In genomic region chr11:115858354-115858753, GRCm38 (mm10) we compare ENCODE assay signal across 9 mouse cellular contexts. TPM values are rescaled to one million over a fixed set of nuclear protein-coding genes. Genes with fewer than 3 reads are reported as not detected.
DNase-seq lines count a peak whose midpoint lies in the region; ATAC-seq and TF ChIP-seq lines count a peak whose summit lies in the region.
"Had no signal": no experiment of that assay in that cellular context is flagged by ENCODE, and none has a peak within 500 bp of the region (broad histone marks: within the 10 kb centered on the region; RNA-seq: fewer than 3 reads in every experiment).

Myo15b (plus strand) TSS chr11:115858406.

- H3K4me2 ChIP-seq in lung, embryonic 14.5 days: peak within 1 kb of the TSS; percentile 68
- peak within 1 kb of the TSS; percentile 52 for H3K4me2 ChIP-seq in forebrain, embryonic 12.5 days
- H3K4me2 ChIP-seq in limb, embryonic 12.5 days: peak within 1 kb of the TSS; percentile 63
- H3K4me2 ChIP-seq in neural tube, embryonic 15.5 days: peak within 1 kb of the TSS; percentile 51

- DNase-seq in lung, embryonic 14.5 days: no peak
- no peak for DNase-seq in lung, postnatal 4 days
- no peak for DNase-seq in right cerebral cortex, postnatal 25 days
- DNase-seq in cerebellum, postnatal 36 days: no peak
- DNase-seq: adrenal gland, postnatal 36 days had no signal

- no peaks in the 10 kb centered on the region for H3K9me3 ChIP-seq in lung, embryonic 14.5 days (ENCODE audit: low read depth, low read length)
- H3K9me3 ChIP-seq in forebrain, embryonic 12.5 days: no peaks in the 10 kb centered on the region
- H3K9me3 ChIP-seq in limb, embryonic 12.5 days: no peaks in the 10 kb centered on the region
- H3K9me3 ChIP-seq in neural tube, embryonic 15.5 days (replicated peaks): no peaks in the 10 kb centered on the region

- H3K36me3 ChIP-seq in lung, embryonic 14.5 days (ENCODE audit: insufficient read depth): 0 out of 2 replicates have a peak, but pooled peaks cover 9% of the 10 kb centered on the region
- no peaks in the 10 kb centered on the region for H3K36me3 ChIP-seq in forebrain, embryonic 12.5 days (replicated peaks)
- no peaks in the 10 kb centered on the region for H3K36me3 ChIP-seq in limb, embryonic 12.5 days
- no peaks in the 10 kb centered on the region for H3K36me3 ChIP-seq in neural tube, embryonic 15.5 days

- peaks cover 33% of the 10 kb centered on the region for H3K27me3 ChIP-seq in lung, embryonic 14.5 days (ENCODE audit: insufficient read depth, low read length)
- peaks cover 73% of the 10 kb centered on the region for H3K27me3 ChIP-seq in forebrain, embryonic 12.5 days
- peaks cover 72% of the 10 kb centered on the region for H3K27me3 ChIP-seq in limb, embryonic 12.5 days
- H3K27me3 ChIP-seq in neural tube, embryonic 15.5 days (replicated peaks): peaks cover 54% of the 10 kb centered on the region

- no peak for TF ChIP-seq CTCF in lung, embryonic 14.5 days (IDR thresholded peaks at IDR 0.05; ENCODE audit: low read depth)

- no peak within 1 kb of the TSS for H3K27ac ChIP-seq in lung, embryonic 14.5 days (ENCODE audit: low read depth)
- H3K27ac ChIP-seq in forebrain, embryonic 12.5 days: no peak within 1 kb of the TSS
- H3K27ac ChIP-seq in limb, embryonic 12.5 days: no peak within 1 kb of the TSS
- H3K27ac ChIP-seq in neural tube, embryonic 15.5 days (replicated peaks): no peak within 1 kb of the TSS

- 11% methylated on average over 27 of the region's 27 CpGs for WGBS in lung, embryonic 14.5 days
- WGBS in forebrain, embryonic 12.5 days: 11% methylated on average over 27 of the region's 27 CpGs
- WGBS in limb, embryonic 12.5 days: 12% methylated on average over 27 of the region's 27 CpGs
- WGBS in neural tube, embryonic 15.5 days: 13% methylated on average over 27 of the region's 27 CpGs

- no peaks in the 10 kb centered on the region for H3K4me1 ChIP-seq in lung, embryonic 14.5 days (ENCODE audit: insufficient read depth)
- H3K4me1 ChIP-seq in forebrain, embryonic 12.5 days: peaks cover 19% of the 10 kb centered on the region
- H3K4me1 ChIP-seq in limb, embryonic 12.5 days (replicated peaks): peaks cover 9% of the 10 kb centered on the region; the same call in 1 of the 2 replicates
- peaks cover 20% of the 10 kb centered on the region for H3K4me1 ChIP-seq in neural tube, embryonic 15.5 days

- peak within 1 kb of the TSS; percentile 42 for H3K4me3 ChIP-seq in lung, embryonic 14.5 days (ENCODE audit: low read depth, low read length)
- H3K4me3 ChIP-seq in forebrain, embryonic 12.5 days (replicated peaks): peak within 1 kb of the TSS; percentile 27
- H3K4me3 ChIP-seq in limb, embryonic 12.5 days (replicated peaks): peak within 1 kb of the TSS; percentile 42
- peak within 1 kb of the TSS; percentile 25 for H3K4me3 ChIP-seq in neural tube, embryonic 15.5 days (replicated peaks)

- ATAC-seq in lung, embryonic 14.5 days (ENCODE audit: insufficient read depth): no peak
- ATAC-seq in forebrain, embryonic 12.5 days (ENCODE audit: low FRiP score): no peak
- ATAC-seq in limb, embryonic 12.5 days (ENCODE audit: insufficient number of reproducible peaks, insufficient read depth, low FRiP score, low TSS enrichment, low read depth): no peak
- no peak for ATAC-seq in neural tube, embryonic 15.5 days (ENCODE audit: low FRiP score)
- no peak for ATAC-seq in megakaryocyte-erythroid progenitor cell, adult 5-6 weeks (replicated peaks; ENCODE audit: low FRiP score, low TSS enrichment, poor library complexity, severe bottlenecking)

- H3K9ac ChIP-seq in lung, embryonic 14.5 days: peak within 1 kb of the TSS; percentile 44
- no peak within 1 kb of the TSS for H3K9ac ChIP-seq in forebrain, embryonic 12.5 days
- no peak within 1 kb of the TSS; the same call in 1 of the 2 replicates for H3K9ac ChIP-seq in limb, embryonic 12.5 days (replicated peaks)
- H3K9ac ChIP-seq in neural tube, embryonic 15.5 days (replicated peaks): no peak within 1 kb of the TSS; the same call in 1 of the 2 replicates

RNA-seq across cellular contexts. Expression of gene Myo15b, which starts in this region (rescaled TPM):
- polyA plus RNA-seq in lung, embryonic 14.5 days (2014; fragmentation: Nextera tagmentation; extraction: Ambion mirVana): 0.12 and 0.28 TPM in 2 replicates
- 0.17 and 0.31 TPM in 2 replicates for polyA plus RNA-seq in forebrain, embryonic 12.5 days (2016; fragmentation: Nextera tagmentation; extraction: Ambion mirVana)
- polyA plus RNA-seq in limb, embryonic 12.5 days (2016; fragmentation: Nextera tagmentation; extraction: Ambion mirVana): 0.20 TPM in 1 of 2 replicates, not detected in the other
- polyA plus RNA-seq in neural tube, embryonic 15.5 days (2015; fragmentation: Nextera tagmentation; extraction: Ambion mirVana): 0.12 and 5.0 TPM in 2 replicates
- total RNA-seq in megakaryocyte-erythroid progenitor cell, adult 5-6 weeks (2014; fragmentation: Nextera tagmentation): 0.11 TPM in 1 of 2 replicates, not detected in the other
- total RNA-seq in megakaryocyte-erythroid progenitor cell, adult 5-6 weeks (2017): 0.69 TPM in 1 of 2 replicates, not detected in the other
